Mouse (Mus musculus): ENCODE measurements around the gene 1810046K07Rik.

Gene 1810046K07Rik

DNA sequence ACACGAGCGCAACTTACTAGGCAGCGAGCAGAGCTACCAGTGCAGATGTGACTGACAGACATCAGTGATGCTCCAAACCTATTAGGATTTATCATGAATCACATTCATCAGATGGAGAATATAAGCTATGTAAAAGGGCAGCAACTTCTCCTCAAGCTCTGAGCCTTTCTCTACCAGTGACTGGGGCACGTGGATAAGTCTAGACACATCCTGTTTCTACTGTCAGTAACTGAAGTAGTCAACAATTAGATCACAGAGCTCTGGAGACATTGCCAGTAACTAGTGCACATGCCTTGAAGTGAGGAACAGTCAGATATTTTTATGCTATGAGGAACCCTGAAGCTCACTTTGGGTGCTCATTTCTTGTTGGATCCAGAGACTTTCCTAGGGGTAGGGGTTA is 11.4 kb downstream of the 1810046K07Rik start:
- no peak for TF ChIP-seq GATA4 (IDR thresholded peaks at IDR 0.05; ENCODE audit: insufficient replicate concordance, low read length)

DNA sequence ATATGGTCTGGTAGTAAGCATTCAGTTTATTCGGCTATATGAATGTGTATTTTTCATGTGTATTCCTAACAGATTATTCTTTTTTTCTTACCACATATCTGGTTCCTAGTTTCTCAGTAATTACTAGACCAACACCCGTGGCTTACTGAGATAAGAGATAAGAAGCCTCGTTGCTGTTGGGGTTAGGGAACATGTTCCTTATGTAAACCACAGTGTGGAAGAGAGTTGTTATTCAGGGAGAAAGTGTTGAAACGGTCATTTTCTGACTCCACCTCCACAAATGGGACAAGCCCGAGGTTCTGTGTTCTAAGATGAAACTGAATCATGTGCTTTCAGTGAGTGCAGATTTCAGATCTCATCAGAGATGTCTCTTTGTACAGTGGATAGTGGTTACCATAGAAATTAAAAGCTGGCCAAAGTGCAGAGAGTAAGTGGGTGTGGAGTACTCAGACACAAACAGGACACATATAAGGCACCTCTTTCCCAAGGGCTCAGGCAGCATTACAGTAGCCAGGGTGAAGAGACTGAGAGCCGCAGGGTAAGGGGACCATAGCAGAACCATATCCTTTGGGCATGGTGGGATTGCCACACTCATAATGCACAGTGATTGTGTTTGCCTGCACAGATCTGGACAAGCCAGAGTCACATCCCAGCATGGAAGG is 13.2 kb downstream of the 1810046K07Rik start:
- TF ChIP-seq GATA4 (IDR thresholded peaks at IDR 0.05; ENCODE audit: insufficient replicate concordance, low read length) = no peak

DNA sequence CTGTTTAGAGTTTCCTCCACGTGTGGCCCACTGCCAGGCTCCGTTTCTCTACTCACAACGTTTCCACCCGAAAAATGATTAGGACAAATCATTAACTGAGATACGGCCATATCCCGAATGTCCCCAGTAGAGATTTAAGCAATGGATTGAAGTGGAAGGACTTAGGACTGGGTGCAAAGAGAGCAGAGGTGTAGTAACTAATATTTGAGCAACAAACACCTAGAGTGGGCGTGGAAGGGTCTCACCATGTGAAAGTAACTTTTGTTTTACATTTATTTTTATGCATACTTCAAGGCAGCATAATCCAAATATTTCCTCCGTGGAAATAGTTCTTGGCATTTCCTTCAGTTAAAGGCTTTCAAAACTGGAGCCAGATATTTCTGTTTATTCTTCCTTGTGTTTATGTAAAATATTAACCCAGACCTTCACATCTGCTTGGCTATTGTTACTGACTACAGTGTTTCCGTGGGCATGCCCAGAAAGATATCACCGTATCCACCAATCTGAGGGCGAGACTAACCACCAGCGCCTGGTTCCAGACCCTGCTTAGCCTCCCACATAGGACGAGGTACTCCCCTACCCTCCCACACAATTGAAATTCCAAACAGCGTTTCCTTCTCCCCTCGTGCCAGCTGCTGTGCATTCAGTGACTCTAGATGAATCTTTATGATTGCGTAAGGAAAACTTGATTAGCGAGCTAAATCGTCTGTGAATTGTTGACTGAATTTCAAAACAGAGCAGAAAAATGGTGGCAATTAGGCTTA is 16.0 kb downstream of the 1810046K07Rik start:
- 0 out of 2 replicates have a peak, but pooled peaks have one; percentile 19 for TF ChIP-seq GATA4 (IDR thresholded peaks at IDR 0.05; ENCODE audit: insufficient replicate concordance, low read length)

DNA sequence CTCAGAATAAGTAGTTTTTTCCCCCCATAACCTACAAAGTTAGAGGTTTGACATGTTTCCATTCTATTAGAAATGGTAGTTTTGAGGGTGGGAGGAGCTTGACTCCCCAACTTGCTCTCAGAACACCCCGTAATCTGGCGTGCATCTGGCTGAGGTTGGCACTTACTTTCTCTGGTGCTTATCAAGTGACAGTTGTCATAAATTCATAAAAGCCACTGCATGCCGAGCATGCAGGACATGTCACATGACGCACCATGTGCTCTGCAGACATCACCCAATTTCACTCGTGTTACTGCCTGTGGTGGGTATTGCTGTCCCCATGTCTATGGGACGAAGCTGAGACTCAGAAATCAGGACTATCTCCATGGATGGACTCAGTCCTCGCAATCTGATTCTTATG is 18.2 kb downstream of the 1810046K07Rik start:
- no peak for TF ChIP-seq GATA4 (IDR thresholded peaks at IDR 0.05; ENCODE audit: insufficient replicate concordance, low read length)

DNA sequence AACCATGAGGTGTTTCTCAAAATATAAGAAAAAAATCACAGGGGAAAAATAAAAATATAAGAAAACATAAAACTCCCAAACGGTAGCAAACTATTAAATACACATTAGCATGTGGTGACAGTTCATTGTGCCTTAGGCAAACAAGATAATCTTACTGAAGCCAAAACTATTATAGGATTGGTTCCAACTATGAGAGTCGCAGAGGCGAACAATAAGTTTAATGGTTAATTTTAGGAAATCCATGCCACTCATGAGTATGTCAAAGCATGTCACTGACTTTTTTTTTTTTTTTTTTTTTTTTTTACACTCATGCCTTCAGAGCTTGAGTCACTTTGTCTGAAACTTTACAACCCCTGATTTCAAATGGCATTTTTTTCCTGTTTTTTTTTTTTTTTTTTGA is 22.4 kb downstream of the 1810046K07Rik start:
- no peak for TF ChIP-seq GATA4 (IDR thresholded peaks at IDR 0.05; ENCODE audit: insufficient replicate concordance, low read length)

DNA sequence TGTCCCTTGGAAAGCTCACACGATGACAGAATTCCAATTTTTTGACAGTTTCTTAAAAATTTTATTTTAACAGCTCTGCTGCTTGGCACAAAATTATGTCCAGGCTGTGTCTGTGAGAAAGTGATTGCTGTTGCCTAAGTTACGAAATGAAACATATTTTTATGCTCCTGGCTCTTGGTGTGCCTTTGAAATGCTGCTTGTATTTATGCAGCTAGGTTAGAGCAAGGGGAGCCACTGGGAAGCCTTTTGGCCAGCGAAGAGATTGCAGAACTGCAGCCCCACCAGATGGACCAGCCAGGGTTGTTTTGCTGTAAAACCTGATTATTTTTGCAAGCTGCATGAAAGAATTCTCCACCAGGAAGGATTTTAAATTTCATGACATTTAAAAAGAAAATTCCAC is 23.6 kb downstream of the 1810046K07Rik start:
- TF ChIP-seq GATA4 (IDR thresholded peaks at IDR 0.05; ENCODE audit: insufficient replicate concordance, low read length) = no peak

DNA sequence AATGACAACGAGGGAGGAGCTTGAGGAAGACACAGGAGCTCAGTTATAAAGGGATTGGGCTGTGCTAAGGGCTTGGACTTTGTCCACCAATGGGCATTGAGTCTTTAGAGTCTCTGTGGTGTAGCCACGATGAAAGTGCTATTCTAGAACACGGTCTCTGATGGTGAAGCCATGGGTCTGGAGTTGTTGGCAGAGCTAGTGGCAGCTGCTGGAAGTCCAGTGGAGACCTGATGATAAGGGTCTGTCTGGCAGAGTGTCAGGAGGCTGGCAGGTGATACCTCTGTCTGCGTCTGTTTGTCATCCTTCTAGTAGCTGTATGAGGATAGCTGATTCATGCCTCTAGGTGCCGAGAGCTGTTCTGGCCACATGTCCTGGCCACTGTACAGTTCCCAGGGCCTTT is 24.7 kb downstream of the 1810046K07Rik start:
- no peak for TF ChIP-seq GATA4 (IDR thresholded peaks at IDR 0.05; ENCODE audit: insufficient replicate concordance, low read length)

DNA sequence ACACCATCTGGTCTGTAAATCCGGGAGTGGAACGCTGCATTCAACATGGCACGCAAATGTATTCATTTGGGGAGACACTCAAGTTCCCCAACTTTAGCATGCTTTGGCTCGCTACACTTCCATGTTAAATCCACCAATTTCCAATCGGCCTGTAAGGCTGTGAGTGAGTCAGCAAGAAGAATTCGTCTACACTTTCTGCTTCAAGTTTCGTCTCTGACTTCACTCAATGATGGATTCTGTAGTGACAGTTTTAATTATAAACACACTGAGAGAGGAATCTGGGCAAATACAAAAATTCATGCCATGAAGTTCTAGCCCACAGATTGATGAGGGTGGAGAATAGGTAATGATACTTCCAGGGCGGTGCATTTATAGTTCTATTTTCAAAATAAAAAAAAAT is 35.2 kb downstream of the 1810046K07Rik start:
- TF ChIP-seq GATA4 (IDR thresholded peaks at IDR 0.05; ENCODE audit: insufficient replicate concordance, low read length) = no peak

DNA sequence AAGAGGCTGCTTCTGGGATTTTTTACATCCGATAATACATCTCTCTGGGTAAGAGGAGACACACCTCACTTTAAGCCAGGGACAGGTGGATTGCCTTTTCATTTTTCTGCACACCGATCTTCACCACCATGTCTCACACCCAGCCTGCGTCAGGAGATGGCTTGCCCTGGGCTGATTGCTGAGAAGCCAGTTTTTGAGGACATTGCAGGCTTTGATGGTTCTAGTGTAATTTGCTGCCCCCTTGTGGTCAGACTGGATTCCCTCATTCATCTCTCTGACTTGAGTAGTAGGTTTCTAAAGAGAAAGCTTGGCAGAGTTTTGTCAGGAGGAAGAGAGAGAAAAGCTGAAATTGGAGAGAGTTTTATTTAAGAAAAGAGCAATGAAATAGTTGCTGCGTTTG is 36.0 kb downstream of the 1810046K07Rik start:
- no peak for TF ChIP-seq GATA4 (IDR thresholded peaks at IDR 0.05; ENCODE audit: insufficient replicate concordance, low read length)

DNA sequence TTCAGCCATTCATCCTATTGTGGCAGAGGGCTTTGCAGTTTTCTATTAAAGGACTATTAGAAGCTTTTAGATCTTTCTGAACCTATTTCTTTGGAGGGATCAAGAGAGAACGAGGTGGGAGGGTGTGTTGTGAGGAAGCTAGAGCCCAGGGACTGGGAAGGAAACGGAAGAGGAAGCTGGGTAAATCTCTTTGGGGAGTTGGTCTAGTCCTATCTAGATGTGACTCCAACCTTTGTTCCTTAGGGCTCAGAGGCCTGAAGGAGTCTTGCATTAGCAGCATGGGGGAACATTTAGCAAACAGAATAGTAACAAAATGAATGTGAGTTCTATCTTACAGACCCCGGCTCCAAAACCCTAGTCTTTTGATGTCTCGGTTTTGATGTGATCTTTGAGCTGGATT is 37.7 kb downstream of the 1810046K07Rik start:
- no peak for TF ChIP-seq GATA4 (IDR thresholded peaks at IDR 0.05; ENCODE audit: insufficient replicate concordance, low read length)

DNA sequence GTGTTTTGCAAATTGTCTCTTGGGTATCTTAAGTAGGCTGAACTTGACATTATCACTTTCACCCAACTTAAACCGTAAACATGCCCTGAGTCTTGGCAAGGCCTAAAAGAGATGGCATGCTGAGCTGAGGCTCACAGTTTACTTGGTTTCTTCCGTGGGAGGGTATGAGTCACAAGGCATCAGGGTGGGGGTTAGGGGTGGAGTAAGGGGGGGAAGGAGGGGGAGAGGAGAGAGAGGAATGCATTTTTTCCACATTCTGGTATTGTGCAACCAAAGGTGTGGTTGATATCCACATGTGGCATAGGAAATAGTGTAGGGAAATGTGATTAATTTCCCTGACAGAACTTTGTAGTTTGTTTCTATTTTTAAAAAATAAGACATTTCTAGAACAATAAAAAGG is 42.6 kb downstream of the 1810046K07Rik start:
- TF ChIP-seq GATA4 (IDR thresholded peaks at IDR 0.05; ENCODE audit: insufficient replicate concordance, low read length) = no peak

DNA sequence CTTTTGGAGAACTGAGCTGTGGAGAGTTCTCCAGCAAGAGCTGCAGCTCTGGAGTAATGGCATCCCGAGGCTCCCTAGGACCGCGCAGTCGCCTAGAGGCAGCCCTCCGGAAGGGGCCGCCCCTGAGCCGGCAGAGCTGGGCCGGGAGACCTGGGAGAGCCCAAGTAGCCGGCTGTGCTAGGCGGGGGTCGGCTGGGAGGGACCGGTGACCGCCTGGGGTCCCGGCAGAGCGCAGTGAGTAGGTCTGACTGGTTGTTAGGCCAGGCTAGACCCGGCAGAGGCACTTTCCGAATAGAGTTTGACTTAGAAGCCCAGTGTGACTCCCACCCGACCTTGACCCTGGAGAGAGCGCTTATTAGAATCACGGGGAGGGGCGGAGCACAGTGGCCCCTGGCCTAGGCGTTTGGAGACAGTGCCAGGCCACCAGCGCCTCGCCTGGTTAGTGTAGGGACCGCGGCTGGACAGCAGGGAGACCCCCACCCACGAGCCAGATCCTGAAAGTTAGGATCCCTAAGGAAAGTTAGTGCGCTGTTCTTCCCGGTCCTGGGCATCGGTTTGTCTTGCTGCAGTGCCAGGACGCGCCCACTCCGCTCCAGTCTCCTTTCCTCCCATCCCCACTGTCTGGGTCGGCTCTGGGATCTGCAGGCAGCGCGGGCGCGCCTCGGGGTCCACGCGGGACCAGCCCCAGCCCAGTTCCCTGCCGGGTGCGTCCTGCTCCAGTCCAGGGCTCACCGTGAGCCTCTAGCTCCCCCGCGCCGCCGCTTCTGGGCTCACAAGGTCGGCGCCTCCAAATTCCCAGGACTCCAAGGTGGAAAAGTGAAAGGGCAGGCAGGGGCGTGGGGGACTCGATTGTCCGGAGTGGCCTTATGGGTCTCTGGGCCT is 50.0 kb downstream of the 1810046K07Rik start, which contains the start of gene Colca2:
Gene Colca2, minus strand, starts transcription at position 70 of the 882 bp plus-strand sequence.
- TF ChIP-seq GATA4 (IDR thresholded peaks at IDR 0.05; ENCODE audit: insufficient replicate concordance, low read length) = no peak

DNA sequence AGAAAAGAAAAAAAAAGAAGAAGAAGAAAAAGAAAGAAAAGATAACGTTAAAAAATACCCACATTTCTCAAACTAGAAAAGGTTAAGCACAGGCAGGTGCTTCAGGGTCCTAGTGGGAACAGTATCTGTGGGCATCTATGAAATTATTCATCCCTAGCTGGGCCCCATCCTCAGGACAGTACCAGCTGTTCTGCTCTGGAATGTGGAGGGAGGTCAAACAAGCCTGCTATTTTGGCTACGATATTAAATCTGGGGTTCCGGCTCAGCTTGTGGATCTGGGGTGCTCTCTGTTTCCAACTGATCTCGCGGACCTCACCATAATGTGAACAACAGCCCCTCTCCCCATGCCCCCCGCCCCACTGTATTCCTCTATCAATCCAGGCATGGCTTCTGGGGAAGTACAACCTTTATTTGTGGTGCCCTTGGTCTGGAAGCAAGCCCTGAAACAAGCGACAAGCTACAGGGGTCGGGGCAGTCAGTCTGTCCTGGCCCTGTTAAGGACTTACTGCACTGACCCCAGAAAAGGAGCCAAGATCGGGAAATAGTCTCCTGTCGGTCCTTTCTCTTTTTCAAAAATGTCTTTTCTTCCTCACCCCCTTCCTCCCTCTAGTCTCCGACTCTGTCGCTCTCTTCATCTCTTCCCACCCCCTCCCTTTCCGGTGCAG is 50.8 kb downstream of the 1810046K07Rik start:
- TF ChIP-seq GATA4 (IDR thresholded peaks at IDR 0.05; ENCODE audit: insufficient replicate concordance, low read length) = no peak

DNA sequence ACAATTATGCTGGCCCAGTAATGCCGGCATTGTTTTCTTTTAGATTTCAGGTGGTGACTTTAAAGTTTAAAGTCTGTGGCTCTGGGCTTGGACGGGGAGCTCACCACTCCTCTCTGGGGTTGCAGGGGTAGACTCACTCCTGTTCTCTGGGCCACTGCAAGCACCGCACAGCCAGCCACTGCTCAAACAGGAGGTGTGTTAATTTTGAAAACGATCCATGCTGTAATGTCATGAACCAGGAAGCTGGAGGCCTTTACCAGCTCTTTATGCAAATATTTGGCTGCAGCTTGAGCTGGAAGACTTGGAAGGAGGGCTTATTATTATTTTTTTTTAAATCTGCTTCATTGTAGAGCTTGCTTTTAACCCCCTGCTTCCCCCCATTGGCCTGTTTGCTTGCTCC is 54.0 kb downstream of the 1810046K07Rik start:
- TF ChIP-seq GATA4 (IDR thresholded peaks at IDR 0.05; ENCODE audit: insufficient replicate concordance, low read length) = no peak

DNA sequence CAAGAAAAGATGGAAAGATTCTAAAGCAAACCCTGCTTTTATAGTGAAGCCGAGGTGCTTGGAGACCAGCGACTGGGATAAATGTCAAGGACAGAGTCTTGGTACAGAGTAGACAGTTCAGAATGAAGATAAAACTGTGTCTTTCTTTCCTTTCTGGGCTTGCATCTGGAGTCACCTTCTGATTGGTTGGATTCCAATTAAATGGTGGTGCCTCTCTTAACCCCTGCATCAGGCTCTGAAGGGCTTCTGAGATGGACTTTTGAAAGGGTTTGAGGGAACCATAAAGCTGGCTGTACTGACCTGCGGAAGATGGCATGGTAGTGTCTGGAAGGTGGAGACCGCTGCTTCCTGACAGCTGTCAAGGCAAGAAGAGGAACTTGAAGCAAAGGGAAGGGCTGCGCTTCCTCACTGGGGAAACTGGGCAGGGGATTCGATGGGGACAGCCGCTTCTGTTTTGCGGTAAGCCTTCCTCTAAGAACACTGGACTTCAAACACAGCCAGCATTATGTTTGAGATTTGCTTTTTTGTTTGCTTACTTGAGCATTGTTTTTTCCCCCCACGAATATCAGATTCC is 55.0 kb downstream of the 1810046K07Rik start:
- no peak for TF ChIP-seq GATA4 (IDR thresholded peaks at IDR 0.05; ENCODE audit: insufficient replicate concordance, low read length)

Measured in liver, adult (tissue).